Mouse (Mus musculus): ENCODE data around the gene Gnas.

GRCm38 (mm10) chr2:174270416-174270815 lies 13.7 kb upstream of the Gnas start:
- TF ChIP-seq CTCF (IDR thresholded peaks at IDR 0.05; ENCODE audit: low read depth), result no peak
- no peak for TF ChIP-seq EP300 (IDR thresholded peaks at IDR 0.05; ENCODE audit: low read depth)
